Mouse (Mus musculus) ovary, postnatal 10 days (tissue): ENCODE measurements around the gene Ugt1a7c.

Source experiments
- DNase-seq: peaks from one replicate; pipeline ENCODE4 v3.0.0; 2022; ENCODE audit warnings: low spot score

The Ugt1a7c gene

GRCm38 (mm10) chr1:88261706-88262105 is 166.8 kb downstream of the Ugt1a7c start:
- no peak for DNase-seq

GRCm38 (mm10) chr1:88262255-88262654 is 167.4 kb downstream of the Ugt1a7c start:
- no peak for DNase-seq

- DNase-seq = no peak
Observed at GRCm38 (mm10) chr1:88262961-88263360, 168.1 kb downstream of the Ugt1a7c start.

- DNase-seq = no peak
Observed at GRCm38 (mm10) chr1:88263778-88264177, 168.9 kb downstream of the Ugt1a7c start.

DNA sequence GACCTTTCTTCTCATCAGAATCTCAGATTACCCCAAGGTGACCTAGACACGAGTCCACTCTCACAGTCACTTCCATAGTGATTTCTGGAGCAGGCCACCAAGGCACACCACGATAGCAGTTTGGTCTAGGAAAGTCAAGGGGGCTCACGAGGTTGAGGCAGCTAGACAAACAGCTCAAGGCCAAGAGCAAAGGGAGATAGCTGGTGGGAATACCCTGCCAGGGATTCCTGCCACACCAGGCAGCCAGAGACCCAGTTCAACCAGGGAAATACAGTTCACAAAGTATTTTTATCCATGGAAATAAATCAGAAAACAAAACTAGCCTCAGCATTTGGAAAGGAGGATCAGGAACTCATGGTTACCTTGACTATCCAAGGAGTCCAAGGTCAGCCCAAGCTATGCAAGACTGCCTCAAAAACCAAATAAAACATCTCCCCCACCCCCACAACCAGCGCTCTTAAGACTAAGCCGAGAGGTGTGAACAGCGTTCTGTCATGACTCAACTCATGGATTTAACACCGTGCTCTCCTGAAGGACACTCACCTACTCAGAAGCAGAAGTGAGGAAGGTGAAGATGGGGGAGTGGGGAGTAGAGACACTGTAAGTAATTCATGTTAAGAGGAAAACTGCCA is 169.5 kb downstream of the Ugt1a7c start:
- DNase-seq = no peak

DNA sequence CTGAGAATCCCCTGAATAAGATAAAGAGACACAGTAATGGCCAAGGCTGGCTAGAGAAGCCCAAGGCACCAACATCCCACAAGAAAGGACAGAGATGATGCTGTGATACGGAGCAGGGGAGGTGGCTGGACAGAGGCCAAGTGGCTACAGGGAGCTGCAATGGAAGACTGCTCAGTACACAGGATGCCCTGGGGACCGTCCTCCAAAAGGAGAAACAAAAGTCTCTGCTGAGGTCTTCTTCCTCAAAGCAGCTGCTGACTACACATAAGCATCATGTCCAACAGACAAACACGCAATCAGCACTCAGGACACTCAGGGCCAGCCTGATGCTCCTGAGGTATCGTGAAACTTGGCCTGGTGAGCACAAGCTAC is 170.0 kb downstream of the Ugt1a7c start:
- DNase-seq = no peak

GRCm38 (mm10) chr1:88266123-88266522 is 171.3 kb downstream of the Ugt1a7c start:
- no peak for DNase-seq

DNA sequence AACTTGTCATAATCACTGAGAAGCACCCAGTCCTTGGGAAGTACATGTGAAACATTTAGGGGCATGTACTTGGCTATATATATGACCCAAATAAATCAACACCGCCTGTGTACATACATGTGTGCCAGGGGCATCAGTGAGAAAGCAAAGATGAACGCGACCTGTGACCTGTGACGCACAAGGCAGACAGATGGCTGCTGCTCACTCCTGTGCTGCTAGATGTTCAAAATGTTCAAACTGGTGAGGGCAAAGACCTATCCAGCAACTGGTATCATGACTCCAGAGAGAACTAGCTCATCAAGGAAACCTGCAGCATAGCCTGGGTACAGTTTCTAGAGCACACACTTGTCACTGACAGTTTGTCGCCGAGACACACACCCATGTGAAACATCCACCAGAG is 172.6 kb downstream of the Ugt1a7c start:
- DNase-seq = no peak

- no peak for DNase-seq
Observed at GRCm38 (mm10) chr1:88268070-88268469, 173.2 kb downstream of the Ugt1a7c start.
